Comparison of ENCODE assay signal across 1 mouse cellular context in the genomic region with DNA sequence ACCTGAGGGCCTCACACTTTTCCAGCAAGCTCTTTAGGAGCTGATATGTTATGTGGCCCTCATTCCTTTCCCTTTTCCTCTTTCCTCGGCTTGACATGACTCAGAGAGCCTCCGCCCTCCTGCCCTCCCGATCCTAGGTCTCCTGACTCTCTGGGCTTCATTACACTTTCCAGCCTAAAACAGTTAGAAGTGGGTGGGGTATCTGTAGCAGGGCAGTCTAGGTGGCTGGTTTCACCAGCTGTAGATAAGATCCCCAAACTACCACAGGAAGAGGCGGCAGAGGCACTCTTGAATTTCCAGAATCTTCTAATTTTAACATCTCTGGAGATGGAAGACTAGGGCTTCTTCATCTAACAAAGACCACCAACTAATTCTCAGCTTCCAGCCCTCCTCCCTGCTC.
TF ChIP-seq lines count a peak whose summit lies in the region.

No protein-coding gene starts in this region.

TF ChIP-seq in ES-E14, 5 proteins besides CTCF, POLR2A, EP300 and RAD21:
- TF ChIP-seq ZNF384 (IDR thresholded peaks at IDR 0.05; ENCODE audit: low read depth, low read length) (no peak), ZC3H11A (IDR thresholded peaks at IDR 0.05; ENCODE audit: borderline replicate concordance, low read depth, low read length) (no peak), MAFK (IDR thresholded peaks at IDR 0.05; ENCODE audit: insufficient read depth, low read depth, low read length) (no peak), CHD2 (IDR thresholded peaks at IDR 0.05; ENCODE audit: low read depth, low read length) (no peak), HCFC1 (IDR thresholded peaks at IDR 0.05; ENCODE audit: borderline replicate concordance, insufficient read depth, low read length) (no peak)
